Mouse (Mus musculus) Muller cell, postnatal 12 days (primary cell): ENCODE measurements around the gene Eva1b.
A peak's percentile ranks its signal among the peaks of the same experiment; 100 is the strongest.
"Not testable (repeated sequence)": the region's sequence is repeated elsewhere in the genome, so short reads cannot be mapped to it uniquely, and the experiment has no call there.

ENCODE experiments used
- DNase-seq: peaks from one replicate; pipeline ENCODE4 v3.0.0-alpha.2; 2015; ENCODE audit errors: inconsistent ontology term

Gene Eva1b

GRCm38 (mm10) chr4:126155869-126156268 is 8.3 kb downstream of the Eva1b start:
- DNase-seq, result no peak

GRCm38 (mm10) chr4:126156617-126157016 is 9.1 kb downstream of the Eva1b start:
- DNase-seq, result no peak

DNA sequence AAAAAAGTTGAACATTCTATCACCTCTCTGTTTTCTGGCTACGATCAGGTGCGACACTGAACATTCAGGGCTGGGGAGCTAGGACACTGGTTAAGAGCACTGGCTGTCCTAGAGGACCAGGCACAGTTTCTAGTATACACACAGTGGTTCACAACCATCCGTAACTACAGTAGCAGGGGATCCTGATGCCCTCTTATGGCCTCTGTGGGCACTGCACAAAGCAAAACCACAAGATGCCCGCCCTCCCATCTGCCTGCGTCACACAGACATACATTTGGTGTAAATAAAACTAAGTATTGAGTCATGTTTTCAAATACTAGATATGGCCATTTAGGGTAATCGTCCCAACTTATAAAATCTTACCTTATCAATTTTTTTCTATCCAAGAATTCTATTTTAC is 10.0 kb downstream of the Eva1b start:
- DNase-seq, result no peak

- no peak for DNase-seq
These were observed 11.9 kb downstream of the Eva1b start for GRCm38 (mm10) chr4:126159455-126159854.

GRCm38 (mm10) chr4:126160981-126161380 is 13.4 kb downstream of the Eva1b start:
- DNase-seq, result no peak

DNA sequence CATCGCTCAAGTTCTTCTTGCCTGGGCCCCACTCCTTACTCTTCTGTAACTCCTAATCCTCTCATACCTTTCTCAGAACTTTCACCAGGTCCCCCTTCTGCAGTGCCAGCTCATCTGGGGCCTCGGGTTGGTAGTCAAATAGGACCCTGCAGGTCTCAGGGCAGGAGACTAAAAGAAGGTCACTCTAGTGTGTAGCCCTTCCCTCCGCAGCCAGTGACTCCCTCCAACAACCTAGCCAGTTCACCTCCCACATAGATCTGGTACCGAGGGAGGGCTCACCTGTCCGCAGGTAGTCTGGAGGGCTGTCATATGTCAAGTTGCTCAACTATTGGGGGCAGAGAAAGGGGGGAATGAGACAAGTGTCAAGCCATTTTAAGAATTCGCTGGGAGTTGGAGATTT is 13.9 kb downstream of the Eva1b start:
- no peak for DNase-seq

- DNase-seq, result no peak
These were observed 14.4 kb downstream of the Eva1b start for GRCm38 (mm10) chr4:126161986-126162385.

DNA sequence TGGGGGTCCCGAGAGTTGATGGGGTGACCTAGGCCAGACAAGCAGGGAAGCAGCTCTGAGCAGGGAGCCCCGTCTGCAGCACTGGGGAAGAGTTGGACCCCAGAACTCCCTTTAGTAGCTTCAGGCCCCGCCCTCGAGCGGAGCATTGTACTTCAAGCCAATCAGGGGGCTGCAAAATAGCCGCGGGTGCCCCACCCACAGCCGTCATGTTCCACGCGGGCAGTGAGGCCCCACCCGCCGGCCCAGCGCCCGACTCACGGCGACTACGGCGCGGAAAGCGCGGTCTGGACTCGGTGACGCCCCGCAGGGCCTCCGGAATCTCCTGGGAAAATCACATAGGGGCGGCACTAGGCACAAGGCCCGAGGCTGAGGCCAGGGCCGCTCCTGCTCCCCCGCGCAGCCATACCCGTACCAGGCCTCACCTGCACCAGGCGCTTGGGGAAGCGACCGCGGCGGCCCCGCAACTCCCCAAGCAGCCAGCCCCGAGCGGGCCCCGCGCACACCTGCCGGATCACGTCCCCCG is 15.1 kb downstream of the Eva1b start:
- peak; percentile 93 for DNase-seq

GRCm38 (mm10) chr4:126163067-126163659 is 15.6 kb downstream of the Eva1b start, which contains the start of gene Sh3d21:
Sh3d21 (minus strand) TSS chr4:126163491.
- DNase-seq, result no peak

GRCm38 (mm10) chr4:126163685-126164084 is 16.1 kb downstream of the Eva1b start:
- DNase-seq, result no peak

DNA sequence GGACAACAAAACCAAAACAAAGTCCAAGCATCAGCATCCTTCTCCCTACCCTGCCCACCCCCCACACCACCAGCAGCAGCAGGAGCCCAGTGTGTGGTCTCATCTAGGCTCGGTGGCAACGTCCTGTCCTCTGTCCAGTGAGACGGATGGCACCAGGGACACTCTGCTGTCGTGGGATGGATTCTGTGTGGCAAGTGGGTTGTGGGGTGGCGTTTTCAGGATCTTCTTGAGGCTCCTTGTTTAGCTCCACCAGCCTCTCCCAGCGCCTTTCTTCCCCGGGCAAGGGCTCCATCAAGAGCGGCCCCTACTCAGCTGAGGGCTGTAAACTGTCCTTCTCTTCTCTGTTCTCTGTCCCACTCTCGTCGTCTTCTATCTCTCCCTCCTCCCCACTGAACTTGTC is 17.5 kb downstream of the Eva1b start:
- DNase-seq, result not testable (repeated sequence)

DNA sequence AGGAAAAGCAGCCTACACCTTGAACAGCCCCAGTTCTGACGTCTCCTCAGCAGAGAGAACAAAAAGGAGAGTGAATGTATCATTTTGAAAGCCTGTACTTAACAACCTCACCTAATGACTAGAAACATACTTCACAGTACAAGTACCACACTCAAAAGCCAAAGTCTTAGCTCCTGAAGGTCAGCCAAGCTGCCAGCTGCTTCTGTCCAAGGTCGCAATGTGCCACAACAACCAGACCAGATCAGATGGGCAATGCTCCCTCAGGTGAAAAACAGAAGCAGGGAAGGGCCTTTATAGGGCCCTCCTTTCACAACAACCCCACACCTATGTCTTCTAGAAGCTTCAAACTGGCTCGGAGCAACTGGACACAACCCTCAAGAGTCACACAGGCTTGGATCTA is 18.5 kb downstream of the Eva1b start:
- no peak for DNase-seq

GRCm38 (mm10) chr4:126168851-126169250 is 21.3 kb downstream of the Eva1b start:
- no peak for DNase-seq

DNA sequence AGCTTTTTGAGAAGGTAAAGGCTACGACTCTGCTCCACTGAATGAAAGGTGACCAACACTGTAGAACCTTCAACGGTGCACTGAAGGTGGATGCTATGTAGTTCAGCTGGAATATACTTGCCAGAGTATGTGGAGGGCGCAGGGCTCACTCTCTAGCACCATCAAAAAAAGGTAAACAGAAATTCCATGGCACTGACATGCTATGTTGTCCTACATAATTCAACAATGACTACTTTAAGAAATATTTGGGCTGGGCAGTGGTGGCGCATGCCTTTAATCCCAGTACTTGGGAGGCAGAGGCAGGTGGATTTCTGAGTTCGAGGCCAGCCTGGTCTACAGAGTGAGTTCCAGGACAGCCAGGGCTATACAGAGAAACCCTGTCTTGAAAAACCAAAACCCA is 23.2 kb downstream of the Eva1b start:
- DNase-seq, result not testable (repeated sequence)

DNA sequence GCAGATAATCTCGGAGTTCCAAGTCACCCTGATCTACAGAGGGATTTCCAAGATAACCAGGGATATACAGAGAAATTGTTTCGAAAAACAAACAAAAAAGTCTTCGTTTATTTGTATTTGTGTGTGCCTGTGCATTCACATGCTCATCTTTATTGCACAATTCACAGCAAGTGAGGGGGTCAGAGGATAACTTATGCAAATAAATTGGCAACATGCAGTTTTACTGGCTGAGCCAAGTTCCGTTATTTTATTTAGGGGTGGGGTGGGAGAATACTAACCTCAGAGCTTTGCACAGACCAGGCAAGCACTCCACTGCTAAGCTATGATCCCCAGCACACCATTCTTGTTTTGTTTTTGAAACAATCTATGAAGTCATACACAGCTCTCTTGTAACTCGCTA is 26.3 kb downstream of the Eva1b start:
- no peak for DNase-seq

DNA sequence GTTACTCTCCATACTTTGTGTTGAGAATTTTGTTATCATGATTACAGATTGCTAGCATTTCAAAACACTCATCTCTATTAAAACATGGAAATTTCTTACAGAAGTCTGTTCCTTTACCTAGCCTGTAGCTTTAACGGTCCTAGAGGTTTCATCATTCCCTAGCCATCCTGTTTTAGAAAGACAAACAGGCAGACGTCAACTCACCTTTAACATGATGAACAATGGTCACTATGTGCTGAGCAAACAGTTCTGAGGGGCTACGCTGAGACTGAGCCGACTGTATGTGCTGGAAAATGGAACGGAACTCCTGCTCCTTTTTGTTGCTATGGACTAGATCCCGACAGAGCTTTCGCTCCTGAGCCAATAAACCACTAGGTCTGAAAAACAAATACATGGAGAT is 28.4 kb downstream of the Eva1b start:
- not testable (repeated sequence) for DNase-seq

DNA sequence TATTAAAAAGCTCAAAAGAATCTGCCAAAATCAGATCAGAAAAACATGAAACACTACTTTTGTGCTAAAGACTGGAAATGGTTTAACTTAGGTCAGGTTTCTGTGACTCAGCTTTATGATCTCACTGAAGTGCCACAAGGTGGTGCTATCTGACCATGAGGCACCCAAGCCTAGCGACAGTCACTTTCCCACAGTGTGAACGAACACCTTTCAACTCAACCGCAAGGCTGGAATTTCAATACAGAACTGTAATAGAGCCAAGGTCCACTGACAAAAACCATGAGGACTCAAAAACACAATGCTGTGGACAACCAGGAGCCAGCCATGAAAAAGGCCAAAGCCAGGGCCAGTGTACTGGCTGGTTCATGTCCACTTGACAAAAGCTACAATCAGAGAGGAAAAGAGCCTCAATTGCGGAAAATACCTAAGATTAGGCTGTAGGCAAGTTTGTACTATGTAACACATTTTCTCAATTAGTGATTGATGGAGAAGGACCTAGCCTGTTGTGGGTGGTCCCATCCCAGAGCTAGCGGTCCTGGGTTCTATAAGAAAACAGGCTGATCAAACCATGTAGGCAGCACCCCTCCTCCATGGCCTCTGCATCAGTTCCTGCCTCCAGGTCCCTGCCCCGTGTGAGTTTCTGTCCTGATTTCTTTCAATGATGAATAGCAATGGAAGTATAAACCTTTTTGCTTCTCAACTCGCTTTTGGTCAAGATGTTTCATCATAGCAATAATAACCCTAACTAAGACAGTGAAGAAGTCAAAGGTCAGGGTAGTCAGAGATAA is 33.8 kb downstream of the Eva1b start:
- DNase-seq, result peak; percentile 73

GRCm38 (mm10) chr4:126183034-126183433 is 35.5 kb downstream of the Eva1b start:
- no peak for DNase-seq

GRCm38 (mm10) chr4:126187096-126187495 is 39.6 kb downstream of the Eva1b start:
- no peak for DNase-seq

- no peak for DNase-seq
These were observed 43.1 kb downstream of the Eva1b start for GRCm38 (mm10) chr4:126190636-126191035.

GRCm38 (mm10) chr4:126194216-126194615 is 46.7 kb downstream of the Eva1b start:
- DNase-seq, result no peak

DNA sequence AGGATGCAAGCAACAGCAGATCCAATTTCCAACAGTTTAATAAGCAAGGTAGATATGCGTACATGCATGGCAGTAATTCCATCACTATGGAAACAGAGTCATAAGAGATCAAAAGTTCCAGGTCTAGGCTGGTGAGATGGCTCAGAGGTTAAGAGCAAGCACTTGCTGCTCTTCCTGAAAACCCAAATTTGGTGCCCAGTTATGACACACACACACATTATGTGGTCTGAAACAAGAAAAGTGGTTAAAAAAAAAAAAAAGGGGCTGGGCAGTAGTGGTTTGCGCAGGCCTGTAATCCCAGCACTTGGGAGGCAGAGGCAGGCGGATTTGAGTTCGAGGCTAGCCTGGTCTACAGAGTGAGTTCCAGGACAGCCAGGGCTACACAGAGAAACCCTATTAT is 47.4 kb downstream of the Eva1b start:
- DNase-seq, result no peak

- no peak for DNase-seq
These were observed 49.9 kb downstream of the Eva1b start for GRCm38 (mm10) chr4:126197485-126197884.
